Mouse (Mus musculus) lung, adult 18-20 months (tissue): ENCODE measurements at regions not wholly inside any gene's neighbourhood (a gene's known extent, or its start where the extent isn't known, plus 50 kb on each side); places are given as distances from the start of the nearest gene placed in this dataset.

ENCODE experiments used
- DNase-seq, 2 experiments: peaks; one replicate each; pipeline ENCODE4 v3.0.0; 2022; ENCODE audit warnings: mixed read lengths in 2 of 2

DNA sequence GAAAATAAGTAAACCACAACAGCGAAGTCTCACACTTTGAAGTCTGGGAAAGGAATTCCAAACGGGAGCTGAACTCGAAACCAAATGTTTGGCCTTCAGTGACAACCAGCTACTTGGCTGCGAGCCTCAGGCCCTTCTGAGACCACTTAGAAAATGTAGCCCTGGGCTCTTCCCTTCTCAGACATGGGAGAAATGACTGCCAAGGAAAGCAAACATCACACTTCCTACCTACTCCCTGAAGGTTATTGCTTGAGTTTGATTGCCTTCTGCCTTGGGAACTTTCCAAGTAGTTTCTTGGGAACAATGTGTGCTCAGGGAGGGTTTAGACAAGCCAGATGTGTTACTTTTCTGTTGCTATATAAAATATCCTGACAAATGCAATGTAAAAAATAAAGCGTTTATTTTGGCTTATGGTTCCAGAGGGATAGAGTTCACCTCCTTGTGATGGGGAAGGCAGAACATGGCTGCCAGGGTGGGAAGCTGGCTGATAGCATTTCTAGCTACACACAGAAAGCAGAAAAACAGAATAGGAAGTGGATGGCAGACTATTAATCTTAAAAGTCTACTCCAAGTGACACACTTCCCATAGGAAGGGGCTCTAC lies 194.8 kb upstream of the Rack1 start:
- DNase-seq = peak; percentile 30 to 43

DNA sequence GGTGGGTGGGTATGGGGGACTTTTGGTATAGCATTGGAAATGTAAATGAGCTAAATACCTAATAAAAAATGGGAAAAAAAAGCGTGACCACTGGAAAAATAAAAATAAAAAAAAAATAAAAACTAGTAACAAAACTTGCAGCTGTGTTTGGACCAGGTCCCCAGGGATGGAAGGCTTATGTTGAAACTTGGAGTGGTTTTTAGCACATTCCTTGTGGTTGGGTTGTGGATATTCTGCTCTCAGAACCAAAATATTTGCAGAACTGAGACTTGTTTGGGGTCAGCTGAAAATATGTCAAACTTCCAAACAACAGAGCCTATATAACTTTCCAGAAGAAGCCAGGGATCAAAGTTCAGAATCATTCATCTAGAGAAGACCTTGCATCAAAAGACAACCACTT lies 199.0 kb upstream of the Rack1 start:
- DNase-seq = no peak

DNA sequence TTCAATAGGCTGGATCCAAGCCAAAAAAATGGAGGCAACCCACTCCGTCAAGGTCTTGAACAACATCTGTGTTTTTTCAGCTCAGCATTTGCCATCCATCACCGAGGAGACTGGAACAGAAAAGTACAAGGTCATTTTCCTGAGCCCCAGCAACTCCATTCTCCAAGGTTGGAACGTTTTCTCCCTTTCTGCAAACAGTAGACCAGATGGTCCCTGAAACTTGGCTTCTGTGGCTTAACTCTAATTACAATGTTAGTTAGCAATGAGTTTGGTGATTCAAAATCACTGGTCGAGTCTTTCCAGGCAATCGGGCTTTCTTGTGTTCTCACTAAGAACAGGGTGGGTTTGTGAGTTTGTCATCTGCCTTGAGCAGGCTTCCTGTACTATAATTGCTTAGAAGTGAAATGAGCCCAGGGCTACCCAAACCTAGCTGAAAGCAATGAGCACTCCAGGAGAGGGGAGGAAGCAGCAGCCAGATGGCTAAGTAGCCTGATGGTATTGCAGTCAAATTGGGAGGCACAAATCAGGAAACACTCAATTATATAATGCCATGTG lies 200.5 kb upstream of the Rack1 start:
- DNase-seq = no peak

DNA sequence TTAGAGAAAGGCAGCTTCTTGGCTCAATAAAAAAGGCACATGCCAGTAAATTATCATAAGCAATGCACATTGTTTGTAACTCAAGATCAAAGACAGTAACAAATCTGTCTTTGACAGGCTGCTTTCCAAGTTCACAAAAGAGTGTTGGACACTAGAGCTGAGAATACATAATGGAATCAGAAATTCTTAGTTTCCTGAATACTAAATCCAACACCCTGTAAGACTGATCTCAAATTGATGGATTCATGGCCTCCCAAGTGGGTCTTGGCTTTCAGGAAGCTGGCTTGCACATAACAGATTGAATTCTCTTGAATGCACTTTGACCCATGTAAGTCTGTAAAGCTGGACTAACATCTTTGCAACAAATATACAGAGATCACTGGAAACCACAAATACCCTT lies 201.1 kb upstream of the Rack1 start:
- DNase-seq = no peak

DNA sequence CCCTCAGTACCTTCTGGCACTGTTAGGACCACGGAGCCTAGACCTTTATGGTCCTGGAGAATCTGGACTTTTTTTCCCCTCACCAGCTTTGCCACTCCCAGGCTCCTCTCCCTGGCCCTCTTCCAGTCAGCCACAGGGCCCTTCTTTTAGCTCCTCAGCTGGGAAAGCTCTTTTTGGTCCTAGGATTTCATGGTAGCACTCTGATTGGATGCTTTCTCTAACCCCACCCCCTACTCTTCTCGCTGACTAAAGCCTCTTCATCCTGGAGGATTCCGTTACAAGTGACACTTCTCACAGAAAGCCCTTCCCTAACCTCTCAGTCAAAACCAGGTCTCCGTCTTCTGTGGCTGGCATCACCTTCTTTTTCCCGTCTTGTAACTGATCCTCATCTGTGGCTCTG lies 205.7 kb upstream of the Rack1 start:
- no peak for DNase-seq

DNA sequence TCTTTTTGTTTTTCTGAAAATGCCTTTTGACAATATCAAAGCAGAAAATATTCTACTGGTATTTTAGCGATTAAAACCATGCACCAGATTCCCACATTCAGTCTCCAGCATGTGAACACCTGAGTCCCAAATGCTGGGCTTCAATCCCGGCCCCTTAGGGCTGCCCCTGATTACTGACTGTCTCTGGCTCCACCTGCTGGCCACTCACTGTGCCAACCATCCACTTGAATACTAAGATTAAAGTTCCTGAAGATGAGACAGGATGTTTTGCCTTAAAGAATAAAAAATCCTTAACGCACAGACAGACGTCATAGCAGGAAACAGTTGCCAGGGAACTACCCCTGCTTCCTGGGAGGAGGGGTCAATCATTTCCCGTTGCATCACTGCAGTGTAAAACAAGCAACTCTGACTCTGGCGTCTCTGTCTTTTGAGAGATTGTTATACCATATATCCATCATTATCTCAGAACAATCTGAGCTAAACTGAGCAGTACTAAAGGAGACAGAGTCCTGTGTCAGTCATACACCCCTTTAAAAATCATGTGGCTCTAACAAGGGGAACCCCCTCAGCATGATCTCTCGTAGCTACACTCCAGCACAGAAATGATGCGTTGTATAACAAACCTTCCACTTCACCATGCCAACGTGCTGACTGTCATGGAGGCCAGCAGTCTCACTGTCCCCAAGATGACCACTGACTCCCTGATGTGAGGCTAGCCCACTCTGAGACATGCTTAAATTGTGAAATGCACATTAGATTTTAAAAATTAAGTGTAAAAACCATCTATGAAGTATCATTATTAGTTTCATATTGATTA lies 211.1 kb upstream of the Rack1 start:
- DNase-seq = peak; percentile 33 to 34

DNA sequence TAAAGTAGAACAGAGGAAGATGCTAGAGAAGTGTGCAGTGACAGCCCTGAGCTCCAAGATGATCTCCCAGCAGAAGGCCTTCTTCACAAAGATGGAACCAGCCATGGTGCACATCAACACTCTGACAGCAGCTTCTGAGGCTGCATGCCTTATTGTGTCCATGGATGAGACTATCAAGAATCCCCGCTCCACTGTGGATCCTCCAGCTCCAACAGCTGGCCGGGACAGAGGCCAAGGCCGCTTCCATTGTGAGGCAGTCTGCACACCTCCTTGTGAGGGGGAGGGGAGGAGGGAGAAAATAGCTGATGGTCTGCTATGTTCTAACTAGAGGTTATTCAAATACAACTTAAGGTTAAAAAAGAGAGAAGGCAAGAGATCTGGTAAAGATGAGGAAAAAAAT lies 231.4 kb upstream of the Rack1 start:
- DNase-seq = no peak

DNA sequence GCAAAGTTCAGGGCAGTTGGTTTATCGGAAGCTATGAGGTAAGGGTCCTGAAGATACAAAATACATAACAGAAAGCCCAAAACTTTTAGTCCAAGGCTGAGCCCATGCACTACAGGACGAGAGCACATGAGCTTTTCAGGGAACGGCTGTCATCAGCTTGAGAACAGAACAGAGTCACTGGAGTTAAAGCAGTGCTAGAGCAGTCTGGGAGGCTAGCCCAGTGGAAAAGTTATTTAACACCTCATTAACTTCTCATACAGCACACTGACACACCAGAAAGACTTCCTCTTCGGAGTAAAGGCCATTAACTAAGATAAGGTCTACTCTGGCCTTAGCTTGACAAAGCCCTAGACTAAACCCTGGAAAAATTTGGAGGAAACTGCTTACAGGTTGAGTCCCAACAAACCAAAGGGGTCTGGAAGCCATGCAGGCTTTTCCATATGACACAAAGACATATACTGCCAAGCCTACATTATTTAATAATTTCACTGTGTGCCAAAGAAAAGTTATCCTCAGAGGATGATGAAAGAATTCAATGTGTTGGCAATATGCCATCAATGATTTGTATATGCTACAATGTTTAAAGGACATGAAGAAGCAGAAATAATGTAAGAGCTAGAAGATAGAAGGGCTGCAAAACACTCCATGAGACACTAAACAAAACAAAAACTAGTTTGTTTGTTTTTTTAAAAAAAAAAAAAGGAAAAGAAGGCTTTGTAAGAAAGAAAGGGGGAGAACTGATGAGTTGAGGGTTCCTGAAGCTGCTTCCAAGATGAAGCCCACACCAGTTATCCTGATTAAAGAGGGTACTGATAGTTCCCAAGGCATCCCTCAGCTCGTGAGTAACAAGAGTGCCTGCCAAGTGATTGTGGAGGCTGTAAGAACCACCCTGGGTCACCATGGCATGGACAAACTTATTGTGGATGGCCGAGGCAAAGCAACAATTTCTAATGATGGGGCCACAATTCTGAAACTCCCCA lies 232.3 kb upstream of the Rack1 start:
- DNase-seq = peak in 1 of 2 experiments; percentile 6

DNA sequence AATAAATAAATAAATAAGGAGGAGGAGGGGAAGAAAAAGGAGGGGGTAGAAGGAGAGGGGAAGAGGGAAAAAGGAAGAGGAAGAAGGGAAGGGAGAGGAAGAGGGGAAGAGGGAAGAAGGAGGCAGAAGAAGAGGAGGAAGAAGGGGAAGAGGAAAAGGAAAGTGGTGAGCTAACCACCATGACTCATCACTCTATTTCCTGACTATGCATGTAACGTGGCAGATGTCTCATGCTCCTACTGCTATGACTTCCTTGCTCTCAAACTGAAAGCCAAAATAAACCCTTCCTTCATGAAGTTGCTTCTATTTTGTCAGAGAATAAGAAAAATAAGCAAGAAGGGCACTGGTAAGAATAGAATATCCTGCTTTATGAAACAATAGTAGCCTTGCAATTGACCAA lies 242.1 kb upstream of the Rack1 start:
- no peak for DNase-seq

DNA sequence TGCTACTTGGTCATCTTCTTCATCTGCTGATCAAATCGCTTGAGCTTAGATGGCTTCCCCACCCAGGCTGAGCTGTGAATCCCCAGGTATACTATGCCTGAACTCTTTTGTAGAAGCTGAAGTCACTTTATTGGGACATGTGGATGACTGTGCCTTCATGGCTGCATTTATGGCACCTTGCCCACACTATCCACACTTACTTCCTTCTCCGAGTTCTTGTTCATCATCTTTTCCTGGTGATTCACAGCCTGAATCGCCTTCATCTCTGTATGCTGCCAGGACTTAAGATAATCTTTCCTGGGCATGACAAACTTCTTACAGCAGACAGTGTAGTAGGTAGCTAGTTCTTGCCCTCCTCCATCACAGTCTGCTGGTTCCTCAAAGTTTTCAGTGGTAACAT lies 248.1 kb upstream of the Rack1 start:
- DNase-seq = no peak

DNA sequence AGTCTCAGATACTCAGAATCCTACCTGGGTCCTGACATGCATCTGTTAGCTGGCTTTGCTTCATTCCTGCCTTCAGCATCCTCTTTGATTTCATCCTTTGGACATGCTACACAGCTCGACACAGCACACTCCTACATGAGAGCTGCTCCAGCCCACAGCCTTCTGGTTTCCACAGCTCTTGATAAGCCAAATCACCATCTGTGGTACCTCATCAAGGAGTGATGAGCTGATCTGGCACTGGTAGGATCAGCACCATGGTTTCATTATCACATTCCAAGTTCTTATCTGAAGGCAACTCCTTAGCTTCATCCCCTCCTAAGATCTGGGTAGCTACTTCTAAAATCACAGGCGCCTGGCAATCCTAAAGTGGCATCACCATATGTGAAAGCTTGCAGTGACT lies 248.9 kb upstream of the Rack1 start:
- DNase-seq = no peak

DNA sequence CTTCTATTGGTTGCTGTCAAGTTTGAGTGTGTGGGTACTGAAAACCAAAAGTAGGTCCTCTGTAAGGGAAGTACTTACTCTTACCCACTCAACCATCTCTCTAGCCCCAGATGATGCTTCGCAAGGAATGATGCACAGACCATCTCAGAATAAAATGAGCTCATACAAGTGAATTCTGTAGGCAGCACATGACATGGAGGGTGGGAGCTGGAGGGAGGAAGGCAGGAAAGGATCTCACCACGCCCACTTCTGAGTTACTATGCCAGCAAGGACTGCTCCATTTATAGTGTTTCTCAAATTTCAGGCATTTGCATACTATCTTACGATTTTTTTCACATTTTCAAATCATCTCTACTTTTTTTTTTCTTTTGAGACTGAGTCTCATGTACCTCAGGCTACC lies 273.8 kb upstream of the Rack1 start:
- DNase-seq = no peak

DNA sequence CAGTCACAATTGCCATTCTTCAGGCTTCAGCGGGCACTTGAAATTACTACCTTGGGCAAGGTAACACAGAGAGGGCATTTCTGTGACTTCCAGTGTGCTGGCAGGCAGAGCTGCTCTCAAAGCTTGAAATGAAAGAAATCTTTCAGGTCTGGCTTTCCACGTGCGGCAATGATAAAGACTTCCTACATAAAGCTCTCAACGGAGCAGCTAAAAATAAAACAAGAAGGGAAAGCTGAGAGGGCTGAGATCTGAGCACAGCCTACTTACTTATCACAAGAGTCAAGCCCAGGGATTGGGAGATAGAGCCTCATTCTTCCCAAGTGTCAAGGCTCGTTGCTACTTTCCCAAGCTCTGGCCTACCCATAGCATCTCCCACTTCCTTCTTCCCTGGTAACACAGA lies 274.6 kb upstream of the Rack1 start:
- DNase-seq = no peak

DNA sequence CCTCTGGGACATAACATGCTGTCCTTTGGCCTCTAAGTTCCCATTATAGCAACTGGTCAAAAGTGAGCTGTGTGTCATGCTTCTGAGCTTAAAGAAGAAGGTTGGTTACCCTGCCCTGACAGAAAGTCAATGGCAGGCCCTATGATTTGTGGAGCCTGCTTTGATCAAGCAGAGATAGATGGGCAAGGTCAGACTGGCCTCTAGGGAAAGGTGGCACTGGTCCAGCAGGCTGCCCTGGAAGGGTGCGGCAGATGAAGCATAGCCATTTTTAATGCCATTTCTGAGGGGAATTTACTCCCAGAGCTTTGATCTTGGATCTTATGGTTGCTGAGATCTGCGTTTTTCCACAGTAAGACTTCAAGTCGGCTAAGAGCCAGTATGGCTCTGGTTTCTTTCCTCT lies 293.2 kb upstream of the Rack1 start:
- DNase-seq = no peak

DNA sequence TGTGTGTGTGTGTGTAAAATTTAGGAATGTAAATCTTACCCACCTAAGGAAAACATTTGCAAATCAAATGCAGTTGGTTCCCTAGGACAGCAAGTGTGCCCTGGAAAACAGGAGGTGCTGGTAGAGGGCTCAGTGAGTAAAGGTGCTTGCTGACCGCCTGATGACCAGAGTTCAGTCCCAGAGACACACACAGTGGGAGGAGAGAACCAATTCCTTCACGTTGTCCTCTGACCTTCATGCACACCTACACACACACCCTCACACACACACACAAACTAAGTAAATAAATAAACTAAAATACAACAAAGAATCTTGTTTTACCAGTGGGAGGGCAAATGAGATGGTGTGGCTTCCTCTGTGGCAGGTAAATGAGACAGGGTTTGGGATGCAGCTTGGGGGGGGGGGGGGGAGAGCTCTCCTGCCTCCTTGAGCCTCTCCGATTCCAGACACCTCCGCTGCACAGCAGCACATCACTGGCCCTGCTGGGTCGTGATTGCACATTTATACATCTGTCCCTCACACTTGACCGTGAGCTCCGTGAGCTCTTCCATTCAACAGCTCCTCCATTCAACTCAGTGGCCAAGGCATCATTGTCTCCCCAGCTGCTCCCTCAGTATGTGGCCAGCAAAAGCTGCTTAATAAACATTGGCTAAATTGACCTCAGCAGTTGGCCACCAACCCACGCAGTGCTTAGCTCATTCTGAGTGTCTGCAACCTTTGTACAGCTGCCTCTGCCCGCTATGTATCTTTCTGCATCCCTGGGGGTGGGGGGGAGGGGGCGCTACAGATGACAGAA lies 297.9 kb upstream of the Rack1 start:
- no peak for DNase-seq

DNA sequence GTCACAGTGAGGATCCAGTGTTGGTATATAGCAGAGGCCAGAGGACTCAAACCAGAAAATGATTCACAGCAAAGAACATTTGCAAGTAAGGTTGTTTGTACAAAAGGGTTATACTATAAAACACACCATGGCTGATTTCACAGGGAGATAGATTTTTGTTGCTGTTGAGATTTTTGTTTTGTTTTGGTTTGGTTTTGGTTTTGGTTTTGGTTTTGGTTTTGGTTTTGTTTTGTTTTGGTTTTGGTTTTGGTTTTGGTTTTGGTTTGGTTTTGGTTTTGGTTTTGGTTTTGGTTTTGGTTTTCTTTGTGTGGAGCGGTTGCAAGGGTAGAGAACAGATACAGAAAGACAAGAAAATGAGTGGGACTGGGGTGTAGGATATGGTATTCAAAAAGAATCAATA lies 301.1 kb upstream of the Rack1 start:
- no peak for DNase-seq

DNA sequence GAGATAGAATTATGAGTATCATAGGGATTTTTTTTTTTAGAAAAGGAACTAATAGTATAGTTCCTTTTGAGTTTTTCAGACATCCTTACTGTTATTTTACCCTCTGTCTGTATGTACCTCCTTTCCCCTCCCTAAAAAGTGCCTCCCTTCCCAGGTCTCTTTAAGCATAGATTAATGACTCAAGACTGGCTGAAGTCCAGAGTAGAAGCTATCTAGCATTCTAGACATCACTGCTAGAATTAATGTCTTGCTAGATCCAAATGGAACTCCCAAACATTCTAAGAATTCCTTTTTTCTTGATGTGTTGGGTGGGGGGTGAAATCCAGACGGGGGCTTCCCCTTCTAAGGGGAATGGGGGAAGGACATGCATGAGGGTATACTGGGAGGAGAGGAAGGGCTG lies 311.8 kb upstream of the Rack1 start:
- DNase-seq = no peak

DNA sequence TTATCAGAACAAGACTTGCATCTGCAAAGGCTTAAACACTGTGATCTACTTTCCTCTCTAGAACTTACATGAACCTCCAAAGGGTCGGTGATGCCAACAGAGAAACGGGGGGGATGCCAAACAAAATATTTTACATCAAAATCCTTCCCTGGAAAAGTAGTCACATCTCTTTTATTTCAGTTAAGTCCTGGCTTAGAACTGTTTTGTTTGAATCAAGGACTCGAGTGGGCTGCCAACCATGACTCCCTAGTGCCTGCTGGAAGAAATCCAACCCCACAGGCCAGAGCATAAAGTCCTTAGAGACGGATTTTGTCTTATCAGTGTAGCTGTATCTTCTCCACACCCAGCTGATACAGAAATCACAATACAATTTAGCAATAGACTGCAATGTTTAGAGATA lies 336.1 kb upstream of the Rack1 start:
- no peak for DNase-seq

DNA sequence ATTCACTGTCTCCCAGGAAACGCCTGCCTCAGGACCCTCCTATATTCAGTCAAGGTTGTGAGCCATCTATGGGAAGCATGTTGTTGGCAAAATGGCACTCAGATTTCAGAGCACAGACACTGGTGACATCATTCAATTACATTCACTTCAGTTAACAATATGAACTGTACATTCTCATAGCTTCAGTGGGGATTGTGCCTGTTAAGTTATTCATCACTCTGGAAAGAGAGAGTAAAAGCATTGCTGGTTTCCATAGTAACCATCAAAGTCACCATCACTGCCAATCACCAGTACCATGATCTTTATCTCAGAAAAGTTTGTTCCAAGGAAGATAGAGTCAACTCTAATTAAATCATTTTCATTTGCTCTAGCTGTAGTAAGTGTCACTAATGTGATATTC lies 350.2 kb upstream of the Rack1 start:
- DNase-seq = no peak

DNA sequence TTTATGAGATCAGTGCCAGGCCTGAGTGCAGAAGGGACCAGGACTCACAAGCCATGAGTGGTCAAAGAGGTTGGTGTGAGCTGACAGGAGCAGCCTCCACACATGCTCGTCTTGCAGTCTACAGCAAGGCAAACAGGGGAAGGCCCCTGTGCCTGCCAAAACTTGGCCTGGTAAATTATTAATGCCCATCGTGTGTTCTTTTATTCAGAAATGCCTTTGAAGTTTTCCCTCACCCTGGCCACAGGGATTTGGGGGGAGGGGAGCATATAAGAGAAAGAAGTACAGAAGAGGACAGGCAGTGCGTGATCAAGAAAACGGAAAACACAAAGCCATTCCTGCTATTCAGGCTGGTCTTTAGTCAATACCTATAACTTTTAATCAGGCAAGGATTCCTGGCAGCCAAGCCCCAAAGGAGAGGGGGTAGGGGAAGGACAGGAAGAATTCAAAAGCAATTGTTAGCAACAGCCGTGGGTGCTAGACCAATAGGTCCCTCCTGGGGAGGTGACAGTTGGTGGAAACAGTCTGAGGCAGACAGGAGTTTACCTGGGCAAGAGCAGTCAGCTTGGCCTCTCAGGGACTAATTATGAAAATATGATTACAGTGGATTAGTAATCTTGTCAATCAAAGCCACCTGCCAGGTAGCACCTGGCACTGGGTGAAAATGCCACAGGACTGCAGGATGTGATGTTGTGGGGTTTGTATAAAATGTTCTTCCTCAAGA lies 357.4 kb upstream of the Rack1 start:
- no peak for DNase-seq

DNA sequence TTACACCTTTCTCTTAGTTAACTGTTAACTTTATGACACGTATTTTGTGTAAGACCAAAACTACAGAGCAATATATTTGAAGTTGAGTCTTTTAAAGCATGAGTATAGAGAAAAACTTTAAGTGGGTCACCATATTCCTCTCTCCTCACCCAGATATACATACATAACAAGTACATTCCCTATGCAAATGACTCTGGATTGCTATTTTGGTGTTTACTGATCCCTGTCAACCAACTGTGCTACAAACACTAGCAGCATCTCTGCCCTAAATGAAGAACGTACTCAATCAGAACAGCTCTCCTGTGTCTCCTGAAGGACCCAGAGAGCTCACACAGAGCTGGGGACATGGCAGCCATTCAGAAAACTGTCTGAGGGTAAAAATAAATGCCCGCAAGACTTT lies 363.4 kb upstream of the Rack1 start:
- no peak for DNase-seq

DNA sequence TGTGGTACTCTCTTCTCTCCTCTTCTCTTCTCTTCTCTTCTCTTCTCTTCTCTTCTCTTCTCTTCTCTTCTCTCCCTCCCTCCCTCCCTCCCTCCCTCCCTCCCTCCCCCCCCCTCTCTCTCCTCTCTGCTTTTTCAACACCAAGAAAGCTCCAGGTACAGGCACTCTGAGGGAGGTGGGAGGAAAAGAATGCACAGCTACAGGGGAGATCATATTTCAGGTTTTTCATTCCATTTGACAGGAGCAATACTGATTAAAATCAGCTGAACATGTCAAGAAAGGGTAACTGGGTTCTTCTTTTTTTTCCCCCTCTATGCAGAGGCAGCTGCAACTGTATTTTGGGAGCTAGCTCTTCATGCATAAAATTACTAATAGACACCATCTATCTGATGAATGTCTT lies 368.8 kb upstream of the Rack1 start:
- no peak for DNase-seq
